Mouse (Mus musculus): ENCODE results near the gene Klc4.

Gene Klc4

GRCm38 (mm10) chr17:46619683-46620357 lies 26.0 kb downstream of the Klc4 start:
- DNase-seq, result no peak

DNA sequence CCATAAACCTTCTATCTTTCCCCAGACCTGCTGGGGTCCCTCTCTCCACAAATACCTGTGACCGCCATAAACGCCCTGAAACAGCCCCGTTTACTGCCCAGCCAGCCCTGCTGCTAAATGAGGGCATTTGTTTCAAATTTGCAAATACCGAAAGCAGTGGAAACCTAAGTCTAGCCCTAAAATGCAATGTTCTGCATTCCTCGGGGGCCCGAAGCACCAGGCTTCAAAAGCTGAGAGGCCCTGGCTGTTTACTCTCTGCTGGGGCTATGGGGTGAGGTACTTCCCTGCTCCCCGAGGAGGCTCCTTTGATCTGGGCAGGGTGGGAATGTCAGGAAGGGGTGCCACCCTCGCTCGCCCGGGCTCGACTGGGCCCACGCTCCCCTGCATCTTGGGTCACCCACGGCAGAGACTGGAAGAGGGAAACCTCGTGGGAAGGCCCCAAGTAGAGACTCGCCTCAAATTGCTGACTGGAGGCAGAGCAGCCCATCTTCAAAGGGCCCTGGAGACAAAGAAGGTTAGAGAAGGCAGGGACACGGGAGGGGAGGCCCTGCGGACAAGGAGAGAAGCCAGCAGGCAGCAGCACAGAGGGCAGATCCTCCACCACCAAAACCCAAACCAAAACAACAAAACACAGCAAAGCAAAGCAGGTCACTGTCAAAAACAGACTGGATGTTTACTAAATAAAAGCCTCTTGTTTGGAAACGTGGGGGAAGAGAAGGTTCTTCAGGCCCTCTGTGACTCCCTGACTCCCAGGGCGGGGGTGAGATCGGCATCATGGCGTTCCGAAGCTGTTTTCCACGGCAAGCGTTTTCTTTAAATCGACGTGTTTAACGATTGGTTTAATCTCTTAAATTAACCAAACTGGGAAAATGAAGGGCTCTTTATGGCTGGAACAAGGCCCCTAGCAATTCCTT lies 26.8 kb downstream of the Klc4 start:
- no peak for DNase-seq

DNA sequence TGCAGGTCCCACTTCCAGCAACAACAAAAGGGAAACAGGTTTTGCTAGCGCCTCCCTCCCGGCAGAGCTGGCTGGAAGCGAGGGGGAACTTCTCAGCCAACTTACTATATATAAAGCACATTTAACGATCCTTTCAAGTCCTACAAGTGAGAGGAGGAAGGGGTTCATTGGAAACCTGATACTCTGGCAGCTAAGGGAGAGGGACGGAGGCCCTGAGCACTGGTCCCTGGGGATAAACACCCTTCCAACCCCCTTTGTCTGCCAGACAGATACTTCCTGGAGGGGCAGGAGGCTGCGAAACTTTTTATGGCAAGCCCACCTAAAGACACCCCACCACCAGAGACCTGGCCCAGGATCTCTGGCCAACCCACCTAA lies 27.4 kb downstream of the Klc4 start:
- DNase-seq, result no peak

DNA sequence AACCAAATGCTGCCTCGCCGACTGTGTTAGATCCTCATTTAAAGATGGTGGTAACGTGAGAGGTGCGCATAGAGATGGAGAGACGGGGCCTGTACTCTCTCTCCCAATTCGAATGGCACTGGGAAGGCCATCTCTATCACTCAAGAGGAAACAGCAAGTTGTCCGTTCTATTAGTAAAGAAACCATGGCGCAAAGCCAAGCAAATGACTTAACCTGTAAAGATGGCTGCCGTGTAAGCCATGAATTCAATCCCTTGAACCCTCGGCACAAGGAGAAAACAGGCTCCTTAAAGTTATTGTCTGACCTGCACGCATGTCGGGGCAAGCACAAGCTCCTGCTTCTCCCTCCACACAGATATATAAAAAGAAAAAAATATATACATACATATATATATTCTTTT lies 28.0 kb downstream of the Klc4 start:
- DNase-seq, result no peak

DNA sequence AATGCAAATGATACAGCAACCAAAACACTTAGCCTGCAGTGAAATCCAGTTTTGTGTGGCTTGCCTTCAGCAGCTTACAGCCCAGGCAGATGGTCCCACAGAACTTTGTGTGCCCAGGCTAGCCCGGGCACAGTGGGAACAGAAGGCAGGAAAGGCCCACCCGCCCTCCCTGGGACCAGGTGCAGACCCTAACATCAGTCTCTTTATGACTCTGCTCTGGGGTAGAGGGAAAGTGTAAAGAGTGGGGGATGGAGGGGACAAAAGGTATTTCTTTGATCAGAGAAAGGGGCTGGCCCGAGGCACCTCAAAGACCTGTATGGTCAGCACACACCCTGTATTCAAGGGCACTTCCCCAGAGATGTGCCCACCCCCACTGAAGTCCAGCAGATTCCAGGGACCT lies 32.6 kb downstream of the Klc4 start:
- no peak for DNase-seq

- no peak for DNase-seq
Observed at GRCm38 (mm10) chr17:46612820-46613219, 33.0 kb downstream of the Klc4 start.

DNA sequence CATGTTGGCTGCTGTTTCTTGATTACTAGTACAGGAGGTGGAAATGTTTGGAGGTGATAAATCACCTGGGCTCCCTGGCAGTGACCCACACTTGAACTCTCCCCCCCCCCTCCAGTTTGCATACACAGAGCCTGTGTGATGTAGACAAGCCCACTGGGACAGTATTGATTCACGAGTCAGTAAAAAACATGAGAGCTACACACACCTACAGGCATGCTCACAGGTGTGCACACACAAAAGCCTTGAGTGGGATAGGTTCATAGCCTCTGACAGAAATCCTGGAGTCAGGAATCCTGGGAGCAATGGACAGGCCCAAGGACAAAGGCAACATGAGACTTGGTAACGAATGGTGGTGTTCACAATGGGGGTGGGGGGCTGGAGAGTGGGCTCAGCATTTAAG lies 33.6 kb downstream of the Klc4 start:
- no peak for DNase-seq

DNA sequence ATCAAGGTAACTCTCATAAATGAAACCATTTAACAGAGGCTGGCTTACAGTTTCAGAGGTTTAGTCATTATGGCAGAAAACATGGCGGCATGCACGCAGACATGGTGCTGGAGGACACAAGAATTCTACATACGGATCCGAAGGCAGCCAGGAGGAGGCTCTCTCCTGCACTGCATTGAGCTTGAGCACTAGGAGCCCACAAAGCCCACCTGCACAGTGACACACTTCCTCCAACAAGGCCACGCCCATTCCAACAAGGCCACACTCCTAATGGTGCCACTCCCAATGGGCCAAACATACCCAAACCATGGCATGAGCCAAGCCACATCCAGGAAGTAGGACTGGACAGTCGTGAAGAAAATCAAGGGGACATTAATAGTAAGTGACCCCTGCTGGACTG lies 34.5 kb downstream of the Klc4 start:
- DNase-seq, result no peak

DNA sequence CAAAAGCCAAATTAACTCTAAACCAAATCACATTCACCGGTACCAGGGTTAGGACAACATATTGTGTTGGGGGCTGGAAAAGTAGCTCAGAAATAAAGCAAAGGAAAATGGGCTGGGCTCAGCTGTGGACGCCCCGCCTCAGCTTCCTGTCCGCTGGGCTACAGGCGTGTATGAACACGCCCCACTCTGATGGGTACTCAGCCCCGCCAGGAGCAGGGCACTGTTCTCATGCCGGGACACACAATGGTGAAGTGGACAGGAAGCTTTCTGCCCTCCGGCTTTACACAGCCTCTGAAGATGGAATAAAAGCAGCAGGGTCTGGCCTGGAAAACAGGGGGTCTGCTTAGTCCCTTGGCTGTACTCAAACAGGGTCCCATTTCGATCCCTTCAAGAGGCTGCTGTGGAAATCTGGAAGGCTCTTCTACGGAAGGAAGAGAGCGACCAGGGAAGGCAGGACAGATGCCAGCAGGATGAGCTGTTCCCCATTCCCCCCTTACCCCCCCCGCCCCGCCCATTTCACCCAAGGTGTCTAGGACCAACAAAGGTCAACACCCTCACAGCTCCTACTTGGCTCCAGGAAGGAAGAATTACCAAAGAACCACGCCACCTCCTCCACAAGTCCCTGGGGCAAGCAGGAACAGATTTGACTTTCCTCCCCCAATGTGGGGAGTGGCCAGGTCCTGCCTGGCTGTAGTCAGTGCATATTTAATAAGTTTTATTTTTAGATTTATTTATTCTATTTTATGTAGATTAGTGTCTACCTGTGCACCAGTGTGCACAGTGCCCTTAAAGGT lies 35.9 kb downstream of the Klc4 start:
- DNase-seq, result no peak

DNA sequence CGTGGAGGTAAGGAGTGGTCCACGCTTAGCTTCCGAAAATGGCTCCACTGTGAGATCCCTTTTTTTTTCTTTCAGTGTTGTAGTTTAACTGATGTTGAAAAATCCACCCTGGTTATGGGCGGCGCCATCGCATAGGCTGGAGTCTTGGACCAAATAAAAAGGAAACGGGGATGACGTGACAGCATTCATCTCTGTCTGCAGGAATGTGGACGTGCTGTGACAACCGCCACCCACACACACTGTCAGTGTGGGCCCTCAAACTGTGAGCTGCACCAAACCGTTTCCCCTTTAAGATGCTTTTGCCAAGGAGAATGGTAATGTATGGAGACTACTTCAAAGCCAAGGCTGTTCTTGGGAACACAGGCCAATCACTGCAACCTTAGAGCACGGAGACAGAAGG lies 39.8 kb downstream of the Klc4 start:
- no peak for DNase-seq

DNA sequence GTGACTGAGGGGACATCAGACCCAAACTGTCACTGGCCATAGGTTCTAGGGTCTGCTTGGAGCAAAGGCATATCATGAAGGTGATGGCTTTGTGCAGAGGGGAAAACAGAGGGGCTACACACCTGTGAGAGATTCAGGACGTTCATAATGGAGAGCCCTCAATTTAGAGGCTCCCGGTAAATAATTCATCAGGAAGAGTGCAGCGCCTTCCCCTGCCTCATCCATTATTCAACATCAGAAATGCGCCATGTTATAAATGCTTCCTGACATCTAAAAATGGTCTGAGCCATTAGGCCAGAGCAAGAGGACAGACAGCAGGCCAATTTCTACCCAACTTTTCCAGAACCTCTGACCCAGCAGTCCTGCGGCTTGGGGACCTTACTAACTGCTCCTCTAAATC lies 40.7 kb downstream of the Klc4 start:
- no peak for DNase-seq

GRCm38 (mm10) chr17:46603229-46603628 lies 42.6 kb downstream of the Klc4 start:
- no peak for DNase-seq

GRCm38 (mm10) chr17:46602212-46602611 lies 43.6 kb downstream of the Klc4 start:
- DNase-seq, result no peak

DNA sequence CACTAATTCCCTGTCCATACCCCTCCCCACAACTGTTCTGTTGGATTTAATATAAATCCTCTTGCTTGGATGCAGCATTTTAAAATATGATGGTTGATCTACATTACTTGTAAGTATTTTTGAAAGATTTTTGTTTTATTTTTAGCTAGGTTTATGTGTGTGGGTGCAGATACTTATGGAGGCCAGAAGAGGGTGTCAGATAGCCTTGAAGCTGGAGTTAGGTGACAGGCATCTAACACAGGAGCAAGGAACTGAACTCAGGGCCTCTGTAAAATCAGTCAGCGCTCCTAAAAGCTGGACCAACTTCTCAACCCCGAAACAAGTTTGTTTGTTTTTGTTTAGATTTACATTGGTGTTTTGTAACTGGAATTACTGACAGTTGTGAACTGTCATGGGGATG lies 45.3 kb downstream of the Klc4 start:
- no peak for DNase-seq

DNA sequence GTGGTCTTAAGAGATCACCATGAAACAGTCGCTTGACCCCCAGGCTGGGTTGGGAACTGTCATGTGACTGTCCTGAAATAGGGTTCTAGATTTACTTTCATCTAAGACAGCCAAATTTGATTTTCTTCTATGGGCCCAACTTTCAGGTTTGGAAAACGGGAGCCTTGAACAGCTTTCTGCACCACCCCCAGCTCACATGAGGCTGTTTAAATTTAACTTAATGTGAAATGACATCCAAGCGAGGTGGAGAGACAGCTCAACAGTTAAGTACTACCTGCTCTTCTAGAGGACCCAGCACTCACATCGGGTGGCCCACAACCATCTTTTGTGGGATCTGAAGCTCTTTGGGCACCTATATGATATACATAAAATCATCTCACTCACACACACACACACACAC lies 46.9 kb downstream of the Klc4 start:
- no peak for DNase-seq

DNA sequence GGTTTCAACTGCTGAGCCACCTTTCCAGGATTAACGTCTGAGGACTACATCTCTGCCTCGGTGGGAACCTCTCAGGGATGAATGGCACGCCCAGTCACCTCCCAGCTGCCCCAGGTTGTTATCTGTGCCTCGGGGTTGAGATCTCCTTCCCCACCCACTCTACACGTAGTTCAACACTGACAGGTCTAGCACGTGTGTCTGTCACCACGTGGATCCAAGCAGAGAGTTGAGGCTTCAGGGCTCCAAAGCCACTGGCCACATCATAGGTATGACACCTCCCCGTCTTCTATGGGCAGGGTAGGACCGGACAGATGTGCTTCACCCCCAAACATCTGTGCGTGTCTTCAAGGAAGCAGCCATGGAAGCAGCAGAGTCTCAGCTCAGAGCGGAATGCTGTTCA lies 47.9 kb downstream of the Klc4 start:
- no peak for DNase-seq

GRCm38 (mm10) chr17:46595336-46595735 lies 50.5 kb downstream of the Klc4 start:
- no peak for DNase-seq

GRCm38 (mm10) chr17:46594606-46595005 lies 51.2 kb downstream of the Klc4 start:
- DNase-seq, result no peak

- no peak for DNase-seq
Observed at GRCm38 (mm10) chr17:46593124-46593523, 52.7 kb downstream of the Klc4 start.

DNA sequence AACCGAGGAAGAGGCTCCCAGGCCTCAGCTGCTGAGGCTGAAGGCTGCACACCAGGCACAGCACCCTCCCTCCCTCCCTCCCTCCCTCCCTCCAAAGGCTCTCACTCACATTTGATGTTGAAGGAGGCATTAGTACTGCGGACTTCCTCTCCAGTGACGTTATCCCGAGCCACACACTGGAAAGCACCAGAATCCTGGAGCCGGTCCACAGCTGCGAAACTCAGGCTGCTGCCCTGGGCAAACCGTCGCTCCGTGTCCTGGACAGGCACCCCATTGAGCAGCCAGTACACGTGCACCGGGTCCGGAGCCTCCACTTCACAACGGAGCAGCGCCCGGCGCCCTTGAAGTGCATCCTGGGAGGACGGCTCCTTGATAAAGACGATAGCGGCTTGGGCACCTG lies 54.4 kb downstream of the Klc4 start:
- DNase-seq, result no peak

DNA sequence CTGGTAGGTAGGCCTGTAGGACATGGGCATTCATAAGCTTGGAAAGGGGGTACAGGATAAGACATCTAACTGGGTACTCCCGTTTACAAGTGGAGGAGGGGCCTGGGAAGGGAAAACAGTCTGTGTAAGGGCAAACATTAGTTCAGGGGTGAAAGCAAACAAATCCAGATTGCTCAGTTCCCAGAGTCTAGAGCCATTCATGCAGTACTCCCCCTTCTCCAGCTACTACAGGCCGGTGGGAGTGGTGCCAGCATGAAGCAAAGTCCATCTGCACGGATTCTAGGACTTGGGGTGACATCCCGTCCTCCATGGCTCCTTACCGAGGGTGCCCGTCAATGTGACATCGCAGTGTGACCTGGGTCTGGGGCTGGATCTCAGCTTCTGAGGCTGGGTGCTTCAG lies 55.4 kb downstream of the Klc4 start:
- no peak for DNase-seq

- DNase-seq, result no peak
Observed at GRCm38 (mm10) chr17:46589635-46590314, 56.0 kb downstream of the Klc4 start.

GRCm38 (mm10) chr17:46588913-46589312 lies 56.9 kb downstream of the Klc4 start:
- no peak for DNase-seq

Measured in thymus, postnatal 36 days (tissue).